Mouse (Mus musculus) heart, postnatal 25 days (tissue): ENCODE data around the gene Arsa. TPM values are rescaled to one million over a fixed set of nuclear protein-coding genes. Genes with fewer than 3 reads are reported as not detected.
A peak's percentile ranks its signal among the peaks of the same experiment; 100 is the strongest.

Experiments used
- DNase-seq: peaks from one replicate; pipeline ENCODE4 v3.0.0; 2022; ENCODE audit warnings: low spot score
- intact Hi-C: fragments of 180-260 bp; cut with DNase I; formaldehyde crosslinking; loops from one replicate; pipeline ENCODE4 v1.15.1; 2025
- total RNA-seq, 2 experiments: library from RNA; stranded (reverse); gene quantifications; 2 replicates each; pipeline ENCODE4 v1.2.3; 2021

Arsa gene
- total RNA-seq, 2 experiments from 2014 or later = 12.0 to 13.1 TPM

- intact Hi-C loops = loop anchor here (1.0 kb wide), 1 partner anchor 21 kb away; no protein-coding TSS in a partner anchor
- DNase-seq = peak; percentile 80
These were observed 20.3 kb upstream of the Arsa start for GRCm38 (mm10) chr15:89497391-89498048.

- intact Hi-C loops = no loop called here
- DNase-seq = no peak
These were observed 19.6 kb upstream of the Arsa start for GRCm38 (mm10) chr15:89496841-89497240.

- intact Hi-C loops = no loop called here
- DNase-seq = no peak
These were observed 18.9 kb upstream of the Arsa start for GRCm38 (mm10) chr15:89496131-89496530.

- no peak for DNase-seq
- intact Hi-C loops = no loop called here
These were observed 17.7 kb upstream of the Arsa start for GRCm38 (mm10) chr15:89494970-89495369.

GRCm38 (mm10) chr15:89488611-89489117, 11.4 kb upstream of the Arsa start:
- intact Hi-C loops = no loop called here
- no peak for DNase-seq

GRCm38 (mm10) chr15:89488182-89488581, 11.0 kb upstream of the Arsa start:
- no peak for DNase-seq
- intact Hi-C loops = no loop called here

GRCm38 (mm10) chr15:89480584-89480983, 3.4 kb upstream of the Arsa start:
- DNase-seq = peak; percentile 78
- intact Hi-C loops = no loop called here

GRCm38 (mm10) chr15:89478622-89479021, 1.4 kb upstream of the Arsa start:
- intact Hi-C loops = no loop called here
- DNase-seq = no peak

GRCm38 (mm10) chr15:89477806-89478205, 581 bp upstream of the Arsa start:
- intact Hi-C loops = no loop called here
- DNase-seq = no peak

- intact Hi-C loops = loop anchor here (1.0 kb wide), 1 partner anchor 22 kb away; no protein-coding TSS in a partner anchor
- no peak for DNase-seq
These were observed 780 bp downstream of the Arsa start for GRCm38 (mm10) chr15:89476475-89476815.

- DNase-seq = peak; percentile 94
- intact Hi-C loops = loop anchor here (1.0 to 2.0 kb wide), 2 partner anchors 22 to 45 kb away; no protein-coding TSS in a partner anchor
These were observed 1.4 kb downstream of the Arsa start for GRCm38 (mm10) chr15:89475611-89476474.

- DNase-seq = no peak
- intact Hi-C loops = loop anchor here (2.0 kb wide), 1 partner anchor 44 kb away; no protein-coding TSS in a partner anchor
These were observed 2.0 kb downstream of the Arsa start for GRCm38 (mm10) chr15:89475293-89475600.

- DNase-seq = no peak
- intact Hi-C loops = loop anchor here (2.0 kb wide), 1 partner anchor 44 kb away; no protein-coding TSS in a partner anchor
These were observed 2.5 kb downstream of the Arsa start for GRCm38 (mm10) chr15:89474596-89475292.

- DNase-seq = no peak
- intact Hi-C loops = loop anchor here (2.0 kb wide), 1 partner anchor 43 kb away; no protein-coding TSS in a partner anchor
These were observed 3.3 kb downstream of the Arsa start for GRCm38 (mm10) chr15:89473921-89474320.

- intact Hi-C loops = no loop called here
- DNase-seq = no peak
These were observed 3.9 kb downstream of the Arsa start for GRCm38 (mm10) chr15:89473370-89473769.

- intact Hi-C loops = no loop called here
- DNase-seq = no peak
These were observed 5.7 kb downstream of the Arsa start for GRCm38 (mm10) chr15:89471476-89471875.

- intact Hi-C loops = loop anchor here (2.0 to 5.0 kb wide), 3 partner anchors 34 to 96 kb away; partner anchors contain the start of gene Sco2
- DNase-seq = no peak
These were observed 8.6 kb downstream of the Arsa start for GRCm38 (mm10) chr15:89468577-89468976.

GRCm38 (mm10) chr15:89465052-89465451, 12.2 kb downstream of the Arsa start:
- intact Hi-C loops = loop anchor here (5.0 kb wide), 2 partner anchors 37 to 93 kb away; partner anchors contain the start of gene Sco2
- no peak for DNase-seq

GRCm38 (mm10) chr15:89463334-89464235, 13.6 kb downstream of the Arsa start:
- no peak for DNase-seq
- intact Hi-C loops = no loop called here
